8 mouse cellular contexts compared by ENCODE assay signal in the genomic region with DNA sequence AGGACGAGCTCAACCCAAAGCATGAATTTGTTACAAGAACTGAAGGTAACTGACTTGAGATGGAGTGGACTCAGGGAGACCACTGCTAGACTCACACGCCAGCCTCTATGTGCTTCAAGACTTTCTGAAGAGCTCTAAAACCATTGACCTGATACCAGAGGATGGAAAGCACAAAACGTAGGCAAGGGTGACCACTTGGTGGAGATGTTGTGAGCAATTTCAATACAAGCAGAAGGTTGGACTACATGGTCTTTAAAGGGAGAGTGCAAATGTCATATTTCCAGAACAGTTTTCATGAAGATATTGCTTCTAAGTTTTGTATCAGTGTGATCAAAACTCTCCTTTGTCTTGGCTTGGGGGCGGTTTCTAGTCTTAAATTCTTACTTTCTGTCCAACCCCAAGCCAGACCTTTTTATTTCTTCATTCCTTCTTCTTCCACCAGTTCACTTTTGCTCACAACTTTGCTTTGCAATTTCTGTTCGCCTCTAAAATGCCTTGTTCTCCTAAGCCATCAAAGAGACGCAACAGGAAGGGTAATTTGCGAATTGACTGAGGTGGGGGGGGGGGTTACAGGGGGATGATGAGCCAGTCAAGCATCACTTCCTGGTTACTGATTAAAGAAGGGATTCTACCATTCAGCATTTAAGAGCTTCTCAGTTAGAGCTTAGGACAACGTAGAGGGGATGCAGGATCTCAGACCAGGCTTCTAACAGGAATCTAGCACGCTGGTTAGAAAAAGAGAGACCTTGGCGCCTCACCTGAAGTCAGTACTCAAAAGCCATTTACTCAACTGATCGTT. TPM values are rescaled to one million over a fixed set of nuclear protein-coding genes. Genes with fewer than 3 reads are reported as not detected.
DNase-seq lines count a peak whose midpoint lies in the region; ATAC-seq and TF ChIP-seq lines count a peak whose summit lies in the region.

No protein-coding gene starts in this region.

- no peaks in the 10 kb centered on the region for H3K36me3 ChIP-seq in hindbrain, embryonic 10.5 days
- no peaks in the 10 kb centered on the region for H3K36me3 ChIP-seq in limb, embryonic 15.5 days

- peaks cover 7% of the 10 kb centered on the region; the same call in 1 of the 2 replicates for H3K27me3 ChIP-seq in hindbrain, embryonic 10.5 days (ENCODE audit: insufficient read depth, poor library complexity, severe bottlenecking)
- peaks cover 9% of the 10 kb centered on the region; the same call in 1 of the 2 replicates for H3K27me3 ChIP-seq in limb, embryonic 15.5 days

- intact Hi-C loops in heart, postnatal 25 days (cut with DNase I), result loop anchor here (10.0 kb wide), 1 partner anchor 191 kb away; no protein-coding TSS in a partner anchor

- no peak for TF ChIP-seq CTCF in bone marrow macrophage, adult 2 months (IDR thresholded peaks at IDR 0.05; ENCODE audit: low read depth, low read length)

- no peak for TF ChIP-seq POLR2A in bone marrow macrophage, adult 2 months (IDR thresholded peaks at IDR 0.05; ENCODE audit: borderline replicate concordance, low read depth, low read length)

- 38% methylated on average over 11 of the region's 11 CpGs for WGBS in hindbrain, embryonic 10.5 days
- WGBS in limb, embryonic 15.5 days, result 31% methylated on average over 11 of the region's 11 CpGs

- no peaks in the 10 kb centered on the region for H3K9me3 ChIP-seq in hindbrain, embryonic 10.5 days
- no peaks in the 10 kb centered on the region for H3K9me3 ChIP-seq in limb, embryonic 15.5 days

- H3K9ac ChIP-seq in limb, embryonic 15.5 days, result no peak overlapping the region

- ATAC-seq in limb, embryonic 15.5 days (ENCODE audit: insufficient number of reproducible peaks, low FRiP score, low TSS enrichment, low read depth), result no peak

- peaks cover 5% of the 10 kb centered on the region for H3K4me1 ChIP-seq in bone marrow macrophage, adult 2 months (ENCODE audit: control insufficient read depth, insufficient read depth, low read length)
- H3K4me1 ChIP-seq in hindbrain, embryonic 10.5 days (replicated peaks), result peaks cover 12% of the 10 kb centered on the region; the same call in 1 of the 2 replicates
- H3K4me1 ChIP-seq in limb, embryonic 15.5 days, result 0 out of 2 replicates have a peak, but pooled peaks cover 6% of the 10 kb centered on the region

- H3K4me2 ChIP-seq in limb, embryonic 15.5 days, result peak overlapping the region; percentile 34

- peak overlapping the region; percentile 92 for H3K27ac ChIP-seq in bone marrow macrophage, adult 2 months (ENCODE audit: insufficient read depth, low read depth, low read length)
- H3K27ac ChIP-seq in hindbrain, embryonic 10.5 days, result peak overlapping the region; percentile 82
- no peak overlapping the region for H3K27ac ChIP-seq in limb, embryonic 15.5 days

- peak; percentile 28 to 42 for DNase-seq in heart, adult 18-20 months
- no peak for DNase-seq in heart, postnatal 25 days (ENCODE audit: low spot score)
- no peak for DNase-seq in hindbrain, embryonic 10.5 days (ENCODE audit: low spot score)
- peak; percentile 10 for DNase-seq in skeletal muscle tissue, adult 2 months (ENCODE audit: low read depth, low spot score)
- no peak for DNase-seq in urinary bladder, postnatal 10 days (ENCODE audit: low spot score)
- no peak for DNase-seq in embryo, embryonic 10.5 days (ENCODE audit: low spot score)

- peak overlapping the region; percentile 48 for H3K4me3 ChIP-seq in bone marrow macrophage, adult 2 months (ENCODE audit: insufficient read depth, low read length)
- H3K4me3 ChIP-seq in hindbrain, embryonic 10.5 days, result peak overlapping the region; percentile 40
- no peak overlapping the region; the same call in 1 of the 2 replicates for H3K4me3 ChIP-seq in limb, embryonic 15.5 days

RNA-seq across cellular contexts. Expression of a gene that starts 0.8 kb away (rescaled TPM):
- 100 to 1,000 TPM in 1 of 2 experiments, 10 to 100 TPM in 1; 76.1 to 104 TPM for total RNA-seq in heart, adult 18-20 months (2021)
- total RNA-seq in heart, postnatal 25 days (2021), result 100 to 1,000 TPM in 1 of 2 experiments, 10 to 100 TPM in 1; 92.7 to 127 TPM
- polyA plus RNA-seq in bone marrow macrophage, adult 2 months (2012; ENCODE audit: insufficient read depth, insufficient read length, missing spikeins), result 68.9 and 69.5 TPM in 2 replicates
- polyA plus RNA-seq in hindbrain, embryonic 10.5 days (2016; fragmentation: Nextera tagmentation; extraction: Ambion mirVana), result 42.9 and 49.6 TPM in 2 replicates
- polyA plus RNA-seq in limb, embryonic 15.5 days (2015; fragmentation: Nextera tagmentation; extraction: Ambion mirVana), result 36.2 and 39.4 TPM in 2 replicates

Comparison
In these comparisons a context has a peak if more than half of its experiments do, and no peak if none do; other contexts are left out.
1. DNase-seq: peak in heart, adult 18-20 months (2 of 2) and skeletal muscle tissue, adult 2 months (single experiment); none in heart, postnatal 25 days (single experiment), hindbrain, embryonic 10.5 days (single experiment), urinary bladder, postnatal 10 days (single experiment) and embryo, embryonic 10.5 days (single experiment).